Mouse (Mus musculus) left cerebral cortex, adult 2 months (tissue): Measurements from ENCODE around the gene Cenpp. TPM values are rescaled to one million over a fixed set of nuclear protein-coding genes. Genes with fewer than 3 reads are reported as not detected.

ENCODE experiments used
- DNase-seq, 2 experiments: peaks; one replicate each; pipeline ENCODE4 v3.0.0; 2021 to 2022; ENCODE audit warnings: low spot score in 2 of 2, mixed read lengths in 1 of 2; ENCODE audit errors: extremely low spot score in 1 of 2
- H3K27ac ChIP-seq: fragments of 200-600 bp; 2 replicates; pipeline ENCODE4 v1.8.1; 2022
- H3K4me3 ChIP-seq: fragments of 200-600 bp; 2 replicates; pipeline ENCODE4 v1.8.1; 2022
- CTCF ChIP-seq: fragments of 200-600 bp; IDR thresholded peaks from 2 replicates; pipeline ENCODE4 v1.8.1; 2022; ENCODE audit warnings: antibody characterized with exemption, mild to moderate bottlenecking, moderate library complexity
- intact Hi-C: fragments of 180-260 bp; cut with DNase I; formaldehyde crosslinking; loops from one replicate; pipeline ENCODE4 v1.15.1; 2025
- long read RNA-seq, 2 experiments: library from polyadenylated mRNA; stranded (forward); transcript quantifications; one replicate each; pipeline ENCODE4 v2.0.0; 2021; ENCODE audit warnings: borderline mapping rate in 2 of 2
- total RNA-seq, 2 experiments: library from RNA; stranded (reverse); gene quantifications; 2 replicates each; pipeline ENCODE4 v1.2.3; 2021

Cenpp gene
- total RNA-seq = 1 to 10 TPM in 1 of 2 experiments, under 1 TPM in 1; 0.51 to 1.5 TPM
- long read RNA-seq, experiment 1, partial matches to known transcripts = 0 of 6 reads
- long read RNA-seq, experiment 1, other reads (novel, unspliced or antisense) = 6 of 6 reads
- long read RNA-seq, experiment 2, partial matches to known transcripts = 0 of 2 reads
- long read RNA-seq, experiment 2, other reads (novel, unspliced or antisense) = 2 of 2 reads

GRCm38 (mm10) chr13:49652481-49653179 lies at the start of gene Cenpp, which contains the start of gene Nol8:
Gene Cenpp, minus strand, starts transcription at chr13:49652785.
Gene Nol8, plus strand, starts transcription at chr13:49653078.
- Histone ChIP-seq H3K4me3 (peak within 1 kb of the TSS; percentile 89), H3K27ac (peak within 1 kb of the TSS; percentile 71)
- peak; percentile 1 for TF ChIP-seq CTCF
- intact Hi-C loops = loop anchor here (5.0 kb wide), 1 partner anchor 310 kb away; the partner anchor contains the start of gene Bicd2
- peak; percentile 100 for DNase-seq

- TF ChIP-seq CTCF = no peak
- H3K27ac ChIP-seq = no peak overlapping the region
- no peak overlapping the region for H3K4me3 ChIP-seq
- DNase-seq = no peak
- intact Hi-C loops = no loop called here
Measured at GRCm38 (mm10) chr13:49691056-49691455, 38.5 kb upstream of the Cenpp start.

GRCm38 (mm10) chr13:49684266-49684665 lies 31.7 kb upstream of the Cenpp start:
- no peak for DNase-seq
- intact Hi-C loops = no loop called here
- no peak for TF ChIP-seq CTCF
- Histone ChIP-seq H3K27ac (no peak overlapping the region), H3K4me3 (no peak overlapping the region)

GRCm38 (mm10) chr13:49682233-49682846 lies 29.8 kb upstream of the Cenpp start:
- peak overlapping the region; percentile 82 for H3K4me3 ChIP-seq
- no peak for TF ChIP-seq CTCF
- intact Hi-C loops = no loop called here
- no peak for DNase-seq
- peak overlapping the region; percentile 72 for H3K27ac ChIP-seq

GRCm38 (mm10) chr13:49681351-49682232 lies 29.0 kb upstream of the Cenpp start, which contains the start of gene Iars:
Gene Iars, plus strand, starts transcription at chr13:49682100.
- DNase-seq = peak; percentile 99 to 100
- TF ChIP-seq CTCF = no peak
- intact Hi-C loops = no loop called here

GRCm38 (mm10) chr13:49677793-49678192 lies 25.2 kb upstream of the Cenpp start:
- DNase-seq = no peak
- H3K4me3 ChIP-seq = no peak overlapping the region
- no peak overlapping the region for H3K27ac ChIP-seq
- no peak for TF ChIP-seq CTCF
- intact Hi-C loops = loop anchor here (2.0 to 10.0 kb wide), 2 partner anchors 15 to 47 kb away; no protein-coding TSS in a partner anchor

More at GRCm38 (mm10) chr13:49681351-49682232, 29.0 kb upstream of the Cenpp start, which contains the start of gene Iars:
- Histone ChIP-seq H3K4me3 (peak within 1 kb of the TSS; percentile 82), H3K27ac (peak within 1 kb of the TSS; percentile 81)

GRCm38 (mm10) chr13:49653180-49653541 lies 576 bp upstream of the Cenpp start:
- intact Hi-C loops = loop anchor here (5.0 kb wide), 1 partner anchor 311 kb away; the partner anchor contains the start of gene Bicd2
- H3K4me3 ChIP-seq = peak overlapping the region; percentile 89
- peak overlapping the region; percentile 71 for H3K27ac ChIP-seq
- peak in 1 of 2 experiments; percentile 52 for DNase-seq
- TF ChIP-seq CTCF = no peak

- Histone ChIP-seq H3K4me3 (peak overlapping the region; percentile 89), H3K27ac (no peak overlapping the region)
- no peak for DNase-seq
- intact Hi-C loops = loop anchor here (5.0 kb wide), 1 partner anchor 310 kb away; the partner anchor contains the start of gene Bicd2
- TF ChIP-seq CTCF = no peak
Measured at GRCm38 (mm10) chr13:49651781-49652351, 719 bp downstream of the Cenpp start.

GRCm38 (mm10) chr13:49651136-49651535 lies 1.4 kb downstream of the Cenpp start:
- intact Hi-C loops = loop anchor here (5.0 kb wide), 1 partner anchor 309 kb away; the partner anchor contains the start of gene Bicd2
- no peak for DNase-seq
- Histone ChIP-seq H3K27ac (no peak overlapping the region), H3K4me3 (no peak overlapping the region)
- TF ChIP-seq CTCF = no peak

- intact Hi-C loops = loop anchor here (5.0 kb wide), 1 partner anchor 324 kb away; the partner anchor contains the start of gene Fgd3
- no peak for DNase-seq
- no peak for TF ChIP-seq CTCF
- no peak overlapping the region for H3K27ac ChIP-seq
- no peak overlapping the region for H3K4me3 ChIP-seq
Measured at GRCm38 (mm10) chr13:49646019-49646418, 6.6 kb downstream of the Cenpp start.
